Mouse (Mus musculus) kidney, postnatal 0 days (tissue): ENCODE measurements around the gene Smim23. TPM values are rescaled to one million over a fixed set of nuclear protein-coding genes. Genes with fewer than 3 reads are reported as not detected.

Source experiments
- ATAC-seq: fragments of 200-750 bp; cut with Nextera tagmentation; replicated peaks from 2 replicates; pipeline ENCODE4 v1.8.0; 2017; ENCODE audit warnings: low read depth, moderate number of reproducible peaks, moderate TSS enrichment, moderate library complexity; ENCODE audit not compliant: low FRiP score
- DNase-seq: peaks from one replicate; pipeline ENCODE4 v3.0.0-alpha.2; 2016; ENCODE audit warnings: low spot score
- H3K27ac ChIP-seq: fragments of 300-500 bp; sonication (generic); 2 replicates; pipeline ENCODE4 v1.5.1; 2014; ENCODE audit warnings: mild to moderate bottlenecking
- H3K27me3 ChIP-seq: fragments of 300-500 bp; sonication (generic); 2 replicates; pipeline ENCODE4 v1.6.1; 2014; ENCODE audit warnings: low read length, mixed read lengths; ENCODE audit not compliant: insufficient read depth
- H3K36me3 ChIP-seq: fragments of 300-500 bp; sonication (generic); 2 replicates; pipeline ENCODE4 v1.6.1; 2014; ENCODE audit warnings: low read length, mixed read lengths; ENCODE audit not compliant: insufficient read depth
- H3K4me1 ChIP-seq: fragments of 300-500 bp; sonication (generic); replicated peaks from 2 replicates; pipeline ENCODE4 v1.6.1; 2014; ENCODE audit warnings: antibody characterized with exemption, low read length, mixed read lengths; ENCODE audit not compliant: insufficient read depth
- H3K4me2 ChIP-seq: fragments of 300-500 bp; sonication (generic); 2 replicates; pipeline ENCODE4 v1.6.1; 2014; ENCODE audit warnings: mild to moderate bottlenecking, low read length, moderate library complexity, mixed read lengths
- H3K4me3 ChIP-seq: fragments of 300-500 bp; sonication (generic); replicated peaks from 2 replicates; pipeline ENCODE4 v1.5.1; 2014; ENCODE audit warnings: low read depth, low read length
- H3K9ac ChIP-seq: fragments of 300-500 bp; sonication (generic); 2 replicates; pipeline ENCODE4 v1.6.1; 2014; ENCODE audit warnings: low read depth, low read length
- H3K9me3 ChIP-seq: fragments of 300-500 bp; sonication (generic); replicated peaks from 2 replicates; pipeline ENCODE4 v1.6.1; 2016; ENCODE audit warnings: low read length, inconsistent platforms, mixed read lengths
- CTCF ChIP-seq: IDR thresholded peaks from 2 replicates; pipeline ENCODE4 v1.5.1; 2016; ENCODE audit warnings: antibody characterized with exemption, low read depth, mild to moderate bottlenecking, moderate library complexity
- WGBS: fragments of 180-500 bp; shearing (Covaris S2); extraction: QIAGEN DNeasy Blood & Tissue Kit; methylation state at CpG from one replicate; pipeline ENCODE4 v1.1.7; 2014; 5-methylcytosine and 5-hydroxymethylcytosine counted together
- polyA plus RNA-seq: library from polyadenylated mRNA; unstranded; fragments of >200 nt; fragmentation: Nextera tagmentation; extraction: Ambion mirVana; gene quantifications from 2 replicates; pipeline ENCODE4 v1.2.1, GENCODE M21; 2015

The Smim23 gene
- polyA plus RNA-seq, 1 experiment from 2014 or later: not detected

- Histone ChIP-seq H3K4me3 (no peak overlapping the region), H3K27me3 (no peaks in the 10 kb centered on the region), H3K4me1 (no peaks in the 10 kb centered on the region), H3K36me3 (no peaks in the 10 kb centered on the region), H3K27ac (no peak overlapping the region), H3K9ac (no peak overlapping the region), H3K9me3 (no peaks in the 10 kb centered on the region), H3K4me2 (no peak overlapping the region)
- ATAC-seq (no peak), DNase-seq (peak; percentile 55)
- TF ChIP-seq CTCF: no peak
- 44% methylated on average over 9 of the region's 9 CpGs for WGBS
Measured at GRCm38 (mm10) chr11:32840256-32840655, 15.9 kb upstream of the Smim23 start.

DNA sequence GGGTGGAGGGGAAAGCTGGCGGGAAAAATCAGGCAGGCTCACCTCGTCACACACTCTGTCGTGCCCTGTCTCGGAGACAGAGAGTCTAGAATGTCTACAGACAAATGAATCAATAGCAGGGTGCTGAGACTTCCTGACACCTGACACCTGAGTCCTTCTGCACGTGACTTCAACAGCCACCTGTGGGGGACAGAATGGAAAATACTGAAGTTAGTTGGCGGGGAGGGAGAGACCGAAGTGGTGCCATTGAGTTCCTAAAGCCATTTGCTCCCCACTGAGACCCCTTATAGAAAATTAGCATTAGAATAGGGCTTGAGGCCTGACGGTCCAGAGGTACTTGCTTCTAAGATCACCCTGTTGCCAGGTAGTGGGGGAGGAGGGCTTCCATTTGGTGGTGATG is 10.6 kb upstream of the Smim23 start:
- DNase-seq: peak; percentile 52
- Histone ChIP-seq H3K36me3 (no peaks in the 10 kb centered on the region), H3K9me3 (no peaks in the 10 kb centered on the region), H3K27ac (no peak overlapping the region), H3K27me3 (no peaks in the 10 kb centered on the region), H3K4me2 (no peak overlapping the region), H3K9ac (no peak overlapping the region), H3K4me3 (no peak overlapping the region), H3K4me1 (0 out of 2 replicates have a peak, but pooled peaks cover 8% of the 10 kb centered on the region)
- ATAC-seq: peak; percentile 52; the same call in 1 of the 2 replicates
- TF ChIP-seq CTCF: no peak
- WGBS: 18% methylated on average over 8 of the region's 8 CpGs

- Histone ChIP-seq H3K27me3 (no peaks in the 10 kb centered on the region), H3K9ac (no peak overlapping the region), H3K9me3 (no peaks in the 10 kb centered on the region), H3K4me3 (no peak overlapping the region), H3K4me2 (no peak overlapping the region), H3K4me1 (0 out of 2 replicates have a peak, but pooled peaks cover 8% of the 10 kb centered on the region), H3K36me3 (no peaks in the 10 kb centered on the region), H3K27ac (no peak overlapping the region)
- 7% methylated on average over 13 of the region's 13 CpGs for WGBS
- DNase-seq (peak; percentile 90), ATAC-seq (peak; percentile 65; the same call in 1 of the 2 replicates)
- no peak for TF ChIP-seq CTCF
Measured at GRCm38 (mm10) chr11:32834367-32834918, 10.0 kb upstream of the Smim23 start.

DNA sequence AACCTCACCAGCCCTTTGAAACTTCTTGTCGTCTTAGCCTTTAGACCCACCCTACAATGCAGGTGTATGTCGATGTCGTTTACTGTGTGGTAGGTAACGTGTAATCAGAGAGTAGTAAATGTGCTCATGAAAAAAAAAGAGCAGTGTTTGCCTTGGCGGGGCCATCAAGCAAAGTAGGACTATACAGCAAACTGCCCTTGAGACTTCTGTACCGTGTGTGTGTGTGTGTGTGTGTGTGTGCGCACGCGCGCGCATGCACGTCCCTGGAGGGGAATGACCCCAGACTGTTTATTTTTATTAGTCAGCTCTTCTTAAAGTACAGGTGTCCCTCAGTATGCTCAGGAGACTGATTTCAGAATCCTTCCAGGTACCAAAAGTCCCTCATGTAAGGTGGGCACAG is 6.8 kb downstream of the Smim23 start:
- Histone ChIP-seq H3K9ac (no peak overlapping the region), H3K36me3 (no peaks in the 10 kb centered on the region), H3K4me2 (no peak overlapping the region), H3K27me3 (no peaks in the 10 kb centered on the region), H3K27ac (no peak overlapping the region), H3K4me3 (no peak overlapping the region), H3K9me3 (no peaks in the 10 kb centered on the region), H3K4me1 (no peaks in the 10 kb centered on the region)
- no peak for DNase-seq
- ATAC-seq: no peak
- no peak for TF ChIP-seq CTCF
- WGBS: 87% methylated on average over 12 of the region's 12 CpGs

DNA sequence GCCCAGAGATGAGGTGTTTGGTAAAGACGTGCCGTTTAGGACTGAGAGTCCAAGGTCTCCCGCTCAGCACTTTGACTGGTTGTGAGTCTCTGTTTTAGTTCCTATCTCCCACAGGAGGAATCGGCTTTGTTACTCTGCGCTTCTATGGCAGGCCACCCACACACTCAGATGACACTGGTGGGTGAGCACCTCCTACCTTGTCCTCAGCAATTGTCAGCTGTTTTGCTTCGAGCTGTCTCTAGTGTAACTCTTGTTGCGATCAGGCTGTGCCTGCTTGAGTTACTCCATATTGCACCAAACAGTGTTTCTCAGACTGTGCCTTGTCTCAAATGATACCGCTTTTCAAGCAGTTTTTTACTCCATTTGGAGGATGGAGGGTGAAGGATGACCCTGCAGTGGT is 10.1 kb downstream of the Smim23 start:
- Histone ChIP-seq H3K27me3 (no peaks in the 10 kb centered on the region), H3K4me1 (no peaks in the 10 kb centered on the region), H3K4me2 (no peak overlapping the region), H3K4me3 (no peak overlapping the region), H3K27ac (no peak overlapping the region), H3K36me3 (no peaks in the 10 kb centered on the region), H3K9me3 (no peaks in the 10 kb centered on the region), H3K9ac (no peak overlapping the region)
- TF ChIP-seq CTCF: no peak
- 76% methylated on average over 8 of the region's 8 CpGs for WGBS
- ATAC-seq (no peak), DNase-seq (no peak)

DNA sequence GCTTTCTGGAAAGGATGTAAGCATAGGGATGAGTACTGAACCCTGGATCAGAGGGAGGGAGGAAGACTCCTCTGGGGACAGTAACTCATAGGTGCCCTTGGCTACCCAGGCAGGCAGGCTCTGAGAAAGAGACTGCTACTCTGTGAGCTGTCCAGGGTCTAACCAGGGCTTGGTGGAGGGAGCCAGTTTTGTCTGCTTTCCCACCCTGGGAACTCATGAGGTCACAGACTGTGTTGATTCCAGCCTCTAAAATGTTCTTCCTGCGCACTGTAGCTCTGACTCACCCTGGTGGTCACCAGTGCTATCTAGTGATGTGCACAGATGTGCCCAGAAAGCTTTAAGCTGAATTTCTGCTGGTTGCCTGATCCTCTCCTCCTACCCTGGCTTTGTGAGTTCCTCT is 15.3 kb downstream of the Smim23 start:
- H3K4me1 ChIP-seq: no peaks in the 10 kb centered on the region
- H3K4me2 ChIP-seq: no peak overlapping the region
- DNase-seq: no peak
- H3K9me3 ChIP-seq: no peaks in the 10 kb centered on the region
- no peak for ATAC-seq
- H3K27me3 ChIP-seq: no peaks in the 10 kb centered on the region
- H3K9ac ChIP-seq: no peak overlapping the region
- no peak overlapping the region for H3K4me3 ChIP-seq
- H3K27ac ChIP-seq: no peak overlapping the region
- peak; percentile 21; the same call in 1 of the 2 replicates for TF ChIP-seq CTCF
- H3K36me3 ChIP-seq: no peaks in the 10 kb centered on the region
- WGBS: 59% methylated on average over 1 of the region's 1 CpGs

DNA sequence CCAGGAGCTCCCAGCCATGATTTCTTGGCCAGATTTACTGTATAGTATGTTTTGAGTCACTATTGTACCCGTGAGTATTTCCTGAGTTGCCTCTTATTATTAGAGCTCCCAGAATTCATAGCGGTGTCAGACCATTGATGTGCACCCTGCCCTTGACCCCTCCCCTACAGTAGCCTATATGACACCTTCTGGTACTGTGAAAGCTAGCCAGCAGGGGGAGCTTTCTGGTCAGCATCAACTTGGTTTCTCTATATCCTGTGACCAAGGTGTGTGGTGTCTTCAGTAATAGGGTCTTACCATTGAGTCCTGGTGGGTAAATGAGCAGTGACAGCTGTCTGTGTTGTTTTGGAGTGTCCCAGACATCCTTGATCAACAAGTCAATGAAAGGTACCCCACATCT is 18.4 kb downstream of the Smim23 start:
- Histone ChIP-seq H3K36me3 (no peaks in the 10 kb centered on the region), H3K4me1 (no peaks in the 10 kb centered on the region), H3K9me3 (no peaks in the 10 kb centered on the region), H3K27me3 (no peaks in the 10 kb centered on the region), H3K9ac (no peak overlapping the region), H3K27ac (no peak overlapping the region), H3K4me3 (no peak overlapping the region), H3K4me2 (no peak overlapping the region)
- peak; percentile 77 for TF ChIP-seq CTCF
- ATAC-seq: peak; percentile 65; the same call in 1 of the 2 replicates
- WGBS: 19% methylated on average over 2 of the region's 2 CpGs
- peak; percentile 66 for DNase-seq
